Mouse (Mus musculus): ENCODE results near the gene Tns3. TPM values are rescaled to one million over a fixed set of nuclear protein-coding genes. Genes with fewer than 3 reads are reported as not detected.

The Tns3 gene
- total and polyA plus RNA-seq, 3 experiments, result not detected

DNA sequence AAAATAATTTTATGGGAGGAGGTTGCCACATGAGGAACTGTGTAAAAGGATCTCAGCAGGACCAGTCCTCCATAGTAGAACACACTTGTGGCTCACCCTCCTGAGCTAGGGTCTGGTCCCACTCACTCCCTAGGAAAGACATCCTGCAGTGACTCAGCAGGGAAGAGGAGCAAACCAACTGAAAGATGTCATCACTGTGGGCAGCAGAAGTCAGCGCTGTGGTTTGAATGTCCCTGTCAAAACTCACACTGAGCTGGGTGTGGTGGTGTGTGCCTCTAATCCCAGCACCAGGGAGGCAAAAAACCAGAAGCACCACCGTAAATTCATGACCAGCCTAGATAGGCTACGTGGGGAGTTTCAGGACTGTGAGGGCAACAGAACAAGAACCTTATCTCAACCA is 20.9 kb upstream of the Tns3 start:
- no peak overlapping the region for H3K27ac ChIP-seq (ENCODE audit: control insufficient read depth, low read depth, low read length)

GRCm38 (mm10) chr11:8684262-8684661 is 19.9 kb upstream of the Tns3 start:
- H3K27ac ChIP-seq (ENCODE audit: control insufficient read depth, low read depth, low read length), result no peak overlapping the region
- DNase-seq (ENCODE audit: low read depth, low spot score), result no peak
- H3K4me3 ChIP-seq (ENCODE audit: control insufficient read depth in 1 of 2, insufficient read depth in 1 of 2, low read depth in 2 of 2, low read length in 2 of 2), result no peak overlapping the region
- no peaks in the 10 kb centered on the region for H3K27me3 ChIP-seq (ENCODE audit: control insufficient read depth in 1 of 2, insufficient read depth in 2 of 2, low read length in 2 of 2)
- no peak for TF ChIP-seq MAZ (IDR thresholded peaks at IDR 0.05; ENCODE audit: low read depth, low read length)
- no peak overlapping the region for H3K9ac ChIP-seq (ENCODE audit: control insufficient read depth, low read depth, low read length, poor library complexity, severe bottlenecking)
- H3K4me1 ChIP-seq (ENCODE audit: control insufficient read depth in 1 of 2, insufficient read depth in 2 of 2, low read length in 2 of 2), result no peaks in the 10 kb centered on the region
- no peaks in the 10 kb centered on the region for H3K79me2 ChIP-seq (ENCODE audit: control insufficient read depth, insufficient read depth, low read length, poor library complexity)
- no peaks in the 10 kb centered on the region for H3K36me3 ChIP-seq (ENCODE audit: control insufficient read depth in 1 of 2, insufficient read depth in 2 of 2, low read length in 2 of 2)
- H3K9me3 ChIP-seq (replicated peaks; ENCODE audit: insufficient read depth, low read length), result no peaks in the 10 kb centered on the region

More for the DNA sequence above, 20.9 kb upstream of the Tns3 start:
- H3K79me2 ChIP-seq (ENCODE audit: control insufficient read depth, insufficient read depth, low read length, poor library complexity), result no peaks in the 10 kb centered on the region
- no peak for DNase-seq (ENCODE audit: low read depth, low spot score)
- TF ChIP-seq E2F4 (IDR thresholded peaks at IDR 0.05; ENCODE audit: borderline replicate concordance, low read depth, low read length) (no peak), GABPA (IDR thresholded peaks at IDR 0.05; ENCODE audit: low read depth, low read length) (no peak), MAZ (IDR thresholded peaks at IDR 0.05; ENCODE audit: low read depth, low read length) (no peak), UBTF (IDR thresholded peaks at IDR 0.05; ENCODE audit: borderline replicate concordance, insufficient read depth, low read depth, low read length) (no peak), ZNF384 (IDR thresholded peaks at IDR 0.05; ENCODE audit: low read depth, low read length) (no peak), BHLHE40 (IDR thresholded peaks at IDR 0.05; ENCODE audit: borderline replicate concordance, low read depth, low read length) (no peak), RCOR1 (IDR thresholded peaks at IDR 0.05; ENCODE audit: low read depth, low read length) (no peak)
- no peaks in the 10 kb centered on the region for H3K4me1 ChIP-seq (ENCODE audit: control insufficient read depth in 1 of 2, insufficient read depth in 2 of 2, low read length in 2 of 2)
- H3K9me3 ChIP-seq (replicated peaks; ENCODE audit: insufficient read depth, low read length), result no peaks in the 10 kb centered on the region
- H3K4me3 ChIP-seq (ENCODE audit: control insufficient read depth in 1 of 2, insufficient read depth in 1 of 2, low read depth in 2 of 2, low read length in 2 of 2), result no peak overlapping the region
- no peaks in the 10 kb centered on the region for H3K27me3 ChIP-seq (ENCODE audit: control insufficient read depth in 1 of 2, insufficient read depth in 2 of 2, low read length in 2 of 2)
- no peak overlapping the region for H3K9ac ChIP-seq (ENCODE audit: control insufficient read depth, low read depth, low read length, poor library complexity, severe bottlenecking)
- H3K36me3 ChIP-seq (ENCODE audit: control insufficient read depth in 1 of 2, insufficient read depth in 2 of 2, low read length in 2 of 2), result no peaks in the 10 kb centered on the region

DNA sequence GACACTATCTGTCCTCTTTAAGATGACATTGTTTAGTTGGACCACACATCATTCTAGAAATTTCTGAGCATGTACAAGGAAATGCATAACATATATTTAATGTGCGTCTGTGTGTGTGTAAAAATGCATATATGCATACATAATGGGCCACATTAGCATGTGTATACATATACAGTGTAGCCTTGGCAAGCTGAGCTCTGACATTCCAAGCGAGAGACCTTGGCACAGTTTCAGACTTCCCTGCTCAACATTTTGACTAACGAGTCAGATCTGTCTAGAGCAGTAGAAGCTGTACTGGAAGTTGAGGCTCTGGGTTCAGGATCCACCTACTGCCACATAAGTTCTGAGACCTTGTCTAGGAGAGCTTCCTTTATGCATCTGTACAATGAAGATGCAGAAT is 17.0 kb upstream of the Tns3 start:
- Histone ChIP-seq H3K36me3 (ENCODE audit: control insufficient read depth in 1 of 2, insufficient read depth in 2 of 2, low read length in 2 of 2) (no peaks in the 10 kb centered on the region), H3K4me1 (ENCODE audit: control insufficient read depth in 1 of 2, insufficient read depth in 2 of 2, low read length in 2 of 2) (no peaks in the 10 kb centered on the region), H3K79me2 (ENCODE audit: control insufficient read depth, insufficient read depth, low read length, poor library complexity) (no peaks in the 10 kb centered on the region), H3K4me3 (ENCODE audit: control insufficient read depth in 1 of 2, insufficient read depth in 1 of 2, low read depth in 2 of 2, low read length in 2 of 2) (no peak overlapping the region), H3K27me3 (ENCODE audit: control insufficient read depth in 1 of 2, insufficient read depth in 2 of 2, low read length in 2 of 2) (no peaks in the 10 kb centered on the region), H3K27ac (ENCODE audit: control insufficient read depth, low read depth, low read length) (no peak overlapping the region), H3K9ac (ENCODE audit: control insufficient read depth, low read depth, low read length, poor library complexity, severe bottlenecking) (no peak overlapping the region), H3K9me3 (replicated peaks; ENCODE audit: insufficient read depth, low read length) (no peaks in the 10 kb centered on the region)
- DNase-seq (ENCODE audit: low read depth, low spot score), result no peak
- TF ChIP-seq NELFE (IDR thresholded peaks at IDR 0.05; ENCODE audit: low read depth, low read length), result no peak
- TF ChIP-seq POLR2AphosphoS5 (IDR thresholded peaks at IDR 0.05; ENCODE audit: borderline replicate concordance, low read depth, low read length), result no peak
- no peak for TF ChIP-seq ZNF384 (IDR thresholded peaks at IDR 0.05; ENCODE audit: low read depth, low read length)
- no peak for TF ChIP-seq SMC3 (IDR thresholded peaks at IDR 0.05; ENCODE audit: low read depth, low read length)
- TF ChIP-seq KAT2A (conservative IDR thresholded peaks at IDR 0.05; ENCODE audit: low read depth, low read length), result no peak
- no peak for TF ChIP-seq HCFC1 (IDR thresholded peaks at IDR 0.05; ENCODE audit: low read depth, low read length)
- TF ChIP-seq ELF1 (IDR thresholded peaks at IDR 0.05; ENCODE audit: low read depth, low read length), result no peak
- no peak for TF ChIP-seq TBP (IDR thresholded peaks at IDR 0.05; ENCODE audit: low read depth, low read length)
- no peak for TF ChIP-seq CHD2 (IDR thresholded peaks at IDR 0.05; ENCODE audit: low read length)
- no peak for TF ChIP-seq POLR2AphosphoS2 (IDR thresholded peaks at IDR 0.05; ENCODE audit: low read length)
- TF ChIP-seq RCOR1 (IDR thresholded peaks at IDR 0.05; ENCODE audit: low read depth, low read length), result no peak
- no peak for TF ChIP-seq NRF1 (IDR thresholded peaks at IDR 0.05; ENCODE audit: insufficient read depth, low read depth, low read length, poor library complexity, severe bottlenecking)
- no peak for TF ChIP-seq ETS1 (IDR thresholded peaks at IDR 0.05; ENCODE audit: low read depth, low read length)
- no peak for TF ChIP-seq TAL1 (IDR thresholded peaks at IDR 0.05; ENCODE audit: low read length)
- TF ChIP-seq MAX (IDR thresholded peaks at IDR 0.05; ENCODE audit: low read length), result no peak
- TF ChIP-seq MYB (IDR thresholded peaks at IDR 0.05; ENCODE audit: low read depth, low read length), result no peak
- TF ChIP-seq EP300 (IDR thresholded peaks at IDR 0.05; ENCODE audit: low read depth in 1 of 2, low read length in 2 of 2), result no peak
- no peak for TF ChIP-seq BHLHE40 (IDR thresholded peaks at IDR 0.05; ENCODE audit: borderline replicate concordance, low read depth, low read length)
- no peak for TF ChIP-seq MYC (IDR thresholded peaks at IDR 0.05; ENCODE audit: low read depth, low read length)

All from MEL (cell line).